Mouse (Mus musculus): ENCODE data around the gene Ldb3. TPM values are rescaled to one million over a fixed set of nuclear protein-coding genes. Genes with fewer than 3 reads are reported as not detected.
A peak's percentile ranks its signal among the peaks of the same experiment; 100 is the strongest.

The Ldb3 gene
- total RNA-seq, 2 experiments from 2014 or later: 2.5 to 2.6 TPM

DNA sequence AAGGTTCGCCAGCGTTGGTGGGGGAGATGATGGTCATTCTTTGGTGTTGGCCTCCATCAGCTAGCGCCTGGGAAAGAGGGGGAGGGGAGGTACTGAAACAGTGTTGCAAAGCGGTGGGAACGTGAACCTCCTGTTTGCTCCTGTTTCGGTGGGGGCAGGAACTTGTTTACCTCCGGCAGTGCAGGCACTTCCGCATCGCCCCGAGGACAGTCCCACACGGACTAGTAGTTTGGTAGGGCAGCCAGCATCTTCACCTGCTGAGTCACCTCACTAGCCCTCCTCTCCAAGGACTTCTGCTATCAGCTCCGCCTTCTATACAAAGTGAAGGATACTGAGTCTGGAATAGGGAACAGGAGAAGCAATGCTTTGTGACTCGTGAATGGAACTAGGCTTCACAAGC, 26.6 kb upstream of the Ldb3 start:
- Histone ChIP-seq H3K27ac (no peak overlapping the region), H3K4me3 (no peak overlapping the region)
- no peak for TF ChIP-seq CTCF (IDR thresholded peaks at IDR 0.05)
- no peak for DNase-seq (ENCODE audit: extremely low spot score in 1 of 2, low spot score in 2 of 2)
- intact Hi-C loops (cut with DNase I): no loop called here

- no peak overlapping the region for H3K27ac ChIP-seq
- no peak overlapping the region for H3K4me3 ChIP-seq
- no peak for DNase-seq (ENCODE audit: extremely low spot score in 1 of 2, low spot score in 2 of 2)
- intact Hi-C loops (cut with DNase I): no loop called here
- no peak for TF ChIP-seq CTCF (IDR thresholded peaks at IDR 0.05)
Observed at GRCm38 (mm10) chr14:34614551-34614950, 26.1 kb upstream of the Ldb3 start.

DNA sequence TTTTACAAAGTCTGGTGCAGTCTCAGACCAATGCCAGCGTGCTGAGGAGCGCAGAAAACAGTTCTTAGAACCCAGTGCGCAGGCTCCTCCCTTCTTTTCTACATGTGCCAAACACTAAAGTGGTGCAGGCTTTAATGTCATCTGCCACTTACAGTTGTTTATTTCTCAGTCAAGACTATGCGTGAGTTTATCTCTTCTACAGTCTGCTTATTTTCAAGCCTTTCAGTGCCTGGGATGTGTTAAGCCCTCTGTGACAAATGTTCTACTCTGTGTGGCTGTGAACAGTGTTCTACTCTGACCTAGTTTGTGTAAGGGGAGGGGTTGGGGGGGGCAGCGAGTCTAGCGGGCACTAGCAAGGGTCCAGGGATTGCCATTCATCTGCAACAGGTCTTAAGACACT, 25.0 kb upstream of the Ldb3 start:
- Histone ChIP-seq H3K4me3 (no peak overlapping the region), H3K27ac (no peak overlapping the region)
- DNase-seq (ENCODE audit: extremely low spot score in 1 of 2, low spot score in 2 of 2): no peak
- TF ChIP-seq CTCF (IDR thresholded peaks at IDR 0.05): no peak
- intact Hi-C loops (cut with DNase I): no loop called here

DNA sequence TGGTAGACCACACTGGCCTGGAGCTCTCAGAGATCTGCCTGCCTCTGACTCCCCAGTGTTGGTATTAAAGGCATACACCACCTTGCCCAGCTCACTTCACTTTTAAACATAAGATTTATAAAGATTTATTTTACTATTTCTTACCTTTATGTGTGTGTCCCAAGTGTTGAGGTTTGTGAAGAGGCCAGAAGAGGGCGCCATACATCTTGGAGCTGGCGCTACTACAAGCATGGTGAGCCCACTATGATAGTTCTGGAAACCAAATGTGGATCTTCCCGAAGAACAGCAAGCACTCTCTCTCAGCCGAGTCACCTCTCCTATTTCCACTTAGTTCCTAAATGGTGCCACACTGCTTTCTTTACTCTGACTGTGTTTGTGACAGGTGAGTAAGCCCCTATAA, 23.7 kb upstream of the Ldb3 start:
- TF ChIP-seq CTCF (IDR thresholded peaks at IDR 0.05): peak; percentile 36
- DNase-seq (ENCODE audit: extremely low spot score in 1 of 2, low spot score in 2 of 2): no peak
- Histone ChIP-seq H3K27ac (no peak overlapping the region), H3K4me3 (no peak overlapping the region)
- intact Hi-C loops (cut with DNase I): no loop called here

GRCm38 (mm10) chr14:34611591-34611990, 23.1 kb upstream of the Ldb3 start:
- no peak for TF ChIP-seq CTCF (IDR thresholded peaks at IDR 0.05)
- intact Hi-C loops (cut with DNase I): no loop called here
- Histone ChIP-seq H3K4me3 (no peak overlapping the region), H3K27ac (no peak overlapping the region)
- no peak for DNase-seq (ENCODE audit: extremely low spot score in 1 of 2, low spot score in 2 of 2)

GRCm38 (mm10) chr14:34601910-34602309, 13.4 kb upstream of the Ldb3 start:
- intact Hi-C loops (cut with DNase I): no loop called here
- no peak for DNase-seq (ENCODE audit: extremely low spot score in 1 of 2, low spot score in 2 of 2)
- H3K27ac ChIP-seq: no peak overlapping the region
- no peak overlapping the region for H3K4me3 ChIP-seq
- TF ChIP-seq CTCF (IDR thresholded peaks at IDR 0.05): no peak

DNA sequence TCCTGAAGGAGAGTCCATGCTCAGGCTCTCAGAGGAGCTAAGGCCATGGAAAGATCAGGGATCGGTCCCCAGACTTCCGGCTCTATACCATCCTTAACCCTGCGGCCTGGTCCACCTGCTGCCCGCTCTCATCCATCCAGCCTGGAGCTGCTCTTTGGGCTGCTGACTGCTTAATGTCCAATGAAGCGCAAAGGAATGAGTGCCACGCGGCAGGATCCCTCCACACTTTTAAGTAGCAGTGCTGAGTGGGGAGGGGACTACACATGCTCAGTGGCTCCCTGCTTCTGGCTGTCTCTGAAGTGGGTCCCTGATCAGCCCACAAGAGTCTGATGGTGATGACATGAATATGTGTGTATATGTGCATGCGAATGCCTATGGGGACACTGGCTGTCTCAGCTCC, 11.5 kb upstream of the Ldb3 start, which contains the start of gene Opn4:
Gene Opn4, minus strand, starts transcription at position 202 of the 400 bp plus-strand sequence.
- no peak for DNase-seq (ENCODE audit: extremely low spot score in 1 of 2, low spot score in 2 of 2)
- intact Hi-C loops (cut with DNase I): no loop called here
- TF ChIP-seq CTCF (IDR thresholded peaks at IDR 0.05): no peak
- Histone ChIP-seq H3K27ac (no peak within 1 kb of the TSS), H3K4me3 (no peak within 1 kb of the TSS)

- Histone ChIP-seq H3K27ac (no peak overlapping the region), H3K4me3 (no peak overlapping the region)
- intact Hi-C loops (cut with DNase I): no loop called here
- no peak for DNase-seq (ENCODE audit: extremely low spot score in 1 of 2, low spot score in 2 of 2)
- TF ChIP-seq CTCF (IDR thresholded peaks at IDR 0.05): peak; percentile 25; the same call in 1 of the 2 replicates
Observed at GRCm38 (mm10) chr14:34595596-34596255, 7.2 kb upstream of the Ldb3 start.

DNA sequence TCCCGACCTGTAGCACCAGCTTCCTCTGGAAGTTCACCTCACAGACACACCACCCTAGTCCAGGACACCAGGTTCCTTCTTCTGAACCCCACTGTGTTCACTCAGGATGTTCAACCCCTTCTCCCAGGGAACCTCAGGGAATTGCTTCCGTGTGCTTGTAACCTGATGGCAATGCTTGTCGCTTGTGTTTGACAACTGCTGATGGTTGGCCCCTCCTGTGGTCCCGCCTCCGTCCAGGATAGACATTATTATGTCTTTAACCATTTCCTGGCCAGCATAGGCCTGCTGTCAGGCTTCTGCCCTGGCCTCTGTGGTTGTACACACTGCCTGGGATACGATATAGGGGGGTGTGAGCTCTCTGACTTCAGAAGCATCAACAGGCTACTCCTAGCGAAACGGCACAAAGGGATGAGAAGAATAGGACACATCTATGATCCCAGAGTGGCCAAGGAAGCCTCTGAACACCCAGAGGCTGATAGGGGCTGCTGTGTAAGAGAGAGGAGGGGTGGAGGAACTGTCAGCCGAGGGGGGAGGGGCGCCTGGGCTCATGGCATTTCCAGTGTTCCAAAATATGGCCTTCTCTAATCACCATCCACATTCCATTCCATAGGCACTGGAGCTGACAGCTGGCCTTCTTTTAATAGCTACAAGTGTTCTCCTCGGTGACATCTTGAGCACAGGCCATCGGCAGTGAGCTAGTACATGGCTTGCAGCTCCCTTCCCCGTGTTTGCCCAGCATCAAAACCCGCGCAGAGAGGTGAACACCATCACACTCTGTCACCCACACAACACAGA, 3.5 kb upstream of the Ldb3 start:
- no peak overlapping the region for H3K27ac ChIP-seq
- TF ChIP-seq CTCF (IDR thresholded peaks at IDR 0.05): no peak
- no peak overlapping the region for H3K4me3 ChIP-seq
- intact Hi-C loops (cut with DNase I): no loop called here
- no peak for DNase-seq (ENCODE audit: extremely low spot score in 1 of 2, low spot score in 2 of 2)

DNA sequence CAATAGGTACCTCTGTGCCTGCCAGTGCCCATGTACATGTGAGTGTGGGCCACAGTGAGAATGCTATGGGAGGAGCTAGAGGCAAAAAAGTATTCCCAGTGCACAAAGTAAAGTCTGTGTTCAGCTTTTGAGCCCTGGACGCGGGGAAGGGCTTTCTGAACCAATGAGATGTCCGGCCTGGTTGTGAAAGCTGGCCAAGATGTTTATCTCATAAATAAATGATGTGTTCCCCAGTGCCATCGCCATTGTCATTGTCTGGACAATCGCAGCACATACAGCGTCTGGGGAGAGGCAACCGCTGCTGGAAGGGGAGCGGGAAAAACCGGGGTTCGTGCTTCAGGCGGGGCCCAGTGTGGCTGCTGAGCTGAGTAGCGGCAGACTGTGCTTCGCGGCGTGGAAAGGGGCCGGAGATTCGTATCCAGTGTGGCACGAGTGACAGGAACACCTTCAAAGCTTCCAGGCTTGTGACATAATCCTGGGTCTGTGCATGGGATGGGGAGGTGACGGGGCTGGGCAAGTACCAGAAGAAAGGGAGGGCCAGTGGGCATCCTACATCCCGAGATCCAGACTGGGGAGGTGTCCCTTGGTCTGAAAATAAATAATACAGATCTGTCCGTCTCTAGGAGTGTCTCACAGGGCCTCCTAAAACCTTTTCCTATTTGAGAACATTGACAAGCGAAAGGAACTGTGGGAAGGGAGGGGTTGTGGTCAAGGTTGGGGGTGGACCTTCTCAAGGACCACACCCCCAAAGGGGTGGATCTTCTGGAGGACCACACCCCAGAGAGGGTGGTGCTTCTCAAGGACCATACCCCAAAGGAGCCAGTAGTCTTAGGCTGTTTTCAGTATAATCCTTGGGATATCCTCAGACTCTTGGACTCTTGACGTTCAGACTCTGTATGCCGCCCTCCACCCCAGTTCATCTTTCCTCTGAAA, 2.5 kb upstream of the Ldb3 start:
- intact Hi-C loops (cut with DNase I): no loop called here
- no peak for TF ChIP-seq CTCF (IDR thresholded peaks at IDR 0.05)
- Histone ChIP-seq H3K27ac (peak overlapping the region; percentile 69), H3K4me3 (peak overlapping the region; percentile 13; the same call in 1 of the 2 replicates)
- DNase-seq (ENCODE audit: extremely low spot score in 1 of 2, low spot score in 2 of 2): no peak

GRCm38 (mm10) chr14:34590017-34590570, 1.6 kb upstream of the Ldb3 start:
- Histone ChIP-seq H3K4me3 (no peak overlapping the region), H3K27ac (peak overlapping the region; percentile 63; the same call in 1 of the 2 replicates)
- no peak for TF ChIP-seq CTCF (IDR thresholded peaks at IDR 0.05)
- no peak for DNase-seq (ENCODE audit: extremely low spot score in 1 of 2, low spot score in 2 of 2)
- intact Hi-C loops (cut with DNase I): no loop called here

Measured in left cerebral cortex, adult 2 months (tissue).